Mouse (Mus musculus): ENCODE data around the gene Rnf103. TPM values are rescaled to one million over a fixed set of nuclear protein-coding genes. Genes with fewer than 3 reads are reported as not detected.

The Rnf103 gene
- polyA plus RNA-seq, 1 experiment from 2014 or later = 14.2 TPM

- Histone ChIP-seq H3K4me2 (replicated peaks) (no peak overlapping the region), H3K27ac (no peak overlapping the region), H3K36me3 (peaks cover 39% of the 10 kb centered on the region), H3K4me3 (no peak overlapping the region), H3K9ac (no peak overlapping the region), H3K27me3 (no peaks in the 10 kb centered on the region), H3K9me3 (no peaks in the 10 kb centered on the region), H3K4me1 (peaks cover 7% of the 10 kb centered on the region)
- WGBS = 88% methylated on average over 3 of the region's 3 CpGs
- no peak for ATAC-seq (ENCODE audit: low FRiP score, low read depth)
Measured at GRCm38 (mm10) chr6:71500575-71500974, 6.9 kb downstream of the Rnf103 start.

GRCm38 (mm10) chr6:71503001-71503400 is 9.3 kb downstream of the Rnf103 start:
- Histone ChIP-seq H3K27ac (no peak overlapping the region), H3K9me3 (no peaks in the 10 kb centered on the region), H3K36me3 (peaks cover 40% of the 10 kb centered on the region), H3K4me2 (replicated peaks) (no peak overlapping the region), H3K4me1 (no peaks in the 10 kb centered on the region), H3K9ac (no peak overlapping the region), H3K4me3 (no peak overlapping the region), H3K27me3 (no peaks in the 10 kb centered on the region)
- ATAC-seq (ENCODE audit: low FRiP score, low read depth) = no peak
- 58% methylated on average over 4 of the region's 4 CpGs for WGBS

- Histone ChIP-seq H3K27me3 (no peaks in the 10 kb centered on the region), H3K36me3 (peaks cover 39% of the 10 kb centered on the region), H3K9me3 (no peaks in the 10 kb centered on the region), H3K4me3 (no peak overlapping the region), H3K4me2 (replicated peaks) (no peak overlapping the region), H3K27ac (no peak overlapping the region), H3K9ac (no peak overlapping the region), H3K4me1 (no peaks in the 10 kb centered on the region)
- no peak for ATAC-seq (ENCODE audit: low FRiP score, low read depth)
Measured at GRCm38 (mm10) chr6:71503670-71504069, 10.0 kb downstream of the Rnf103 start.

- 89% methylated on average over 4 of the region's 4 CpGs for WGBS
- no peak for ATAC-seq (ENCODE audit: low FRiP score, low read depth)
- no peaks in the 10 kb centered on the region for H3K9me3 ChIP-seq
Measured at GRCm38 (mm10) chr6:71504091-71504490, 10.4 kb downstream of the Rnf103 start.

GRCm38 (mm10) chr6:71505671-71506070 is 12.0 kb downstream of the Rnf103 start:
- no peak for ATAC-seq (ENCODE audit: low FRiP score, low read depth)
- Histone ChIP-seq H3K27ac (no peak overlapping the region), H3K36me3 (peaks cover 46% of the 10 kb centered on the region), H3K9me3 (no peaks in the 10 kb centered on the region), H3K27me3 (no peaks in the 10 kb centered on the region), H3K4me1 (no peaks in the 10 kb centered on the region), H3K4me2 (replicated peaks) (no peak overlapping the region), H3K4me3 (no peak overlapping the region), H3K9ac (no peak overlapping the region)
- WGBS = 93% methylated on average over 2 of the region's 2 CpGs

More at GRCm38 (mm10) chr6:71504091-71504490, 10.4 kb downstream of the Rnf103 start:
- no peaks in the 10 kb centered on the region for H3K27me3 ChIP-seq
- H3K36me3 ChIP-seq = peaks cover 40% of the 10 kb centered on the region
- no peak overlapping the region for H3K27ac ChIP-seq
- H3K9ac ChIP-seq = no peak overlapping the region
- no peaks in the 10 kb centered on the region for H3K4me1 ChIP-seq
- H3K4me3 ChIP-seq = no peak overlapping the region
- H3K4me2 ChIP-seq (replicated peaks) = no peak overlapping the region

GRCm38 (mm10) chr6:71519476-71519875 is 25.8 kb downstream of the Rnf103 start:
- 84% methylated on average over 4 of the region's 4 CpGs for WGBS
- Histone ChIP-seq H3K4me2 (replicated peaks) (no peak overlapping the region), H3K27ac (no peak overlapping the region), H3K4me3 (no peak overlapping the region), H3K9ac (no peak overlapping the region), H3K36me3 (peaks cover 5% of the 10 kb centered on the region), H3K27me3 (no peaks in the 10 kb centered on the region), H3K9me3 (no peaks in the 10 kb centered on the region), H3K4me1 (no peaks in the 10 kb centered on the region)
- ATAC-seq (ENCODE audit: low FRiP score, low read depth) = no peak

GRCm38 (mm10) chr6:71525556-71525955 is 31.9 kb downstream of the Rnf103 start:
- Histone ChIP-seq H3K4me2 (replicated peaks) (no peak overlapping the region), H3K27ac (no peak overlapping the region), H3K27me3 (no peaks in the 10 kb centered on the region), H3K4me1 (no peaks in the 10 kb centered on the region), H3K4me3 (no peak overlapping the region), H3K9ac (no peak overlapping the region), H3K9me3 (no peaks in the 10 kb centered on the region), H3K36me3 (no peaks in the 10 kb centered on the region)
- 19% methylated on average over 3 of the region's 3 CpGs for WGBS
- no peak for ATAC-seq (ENCODE audit: low FRiP score, low read depth)

- H3K9me3 ChIP-seq = no peaks in the 10 kb centered on the region
- no peak overlapping the region for H3K27ac ChIP-seq
- no peak overlapping the region for H3K9ac ChIP-seq
- H3K27me3 ChIP-seq = no peaks in the 10 kb centered on the region
- no peak overlapping the region for H3K4me3 ChIP-seq
- WGBS = 91% methylated on average over 10 of the region's 10 CpGs
- H3K36me3 ChIP-seq = no peaks in the 10 kb centered on the region
- no peaks in the 10 kb centered on the region for H3K4me1 ChIP-seq
- no peak overlapping the region for H3K4me2 ChIP-seq (replicated peaks)
- ATAC-seq (ENCODE audit: low FRiP score, low read depth) = 0 out of 2 replicates have a peak, but pooled peaks have one; percentile 11
Measured at GRCm38 (mm10) chr6:71527056-71527455, 33.4 kb downstream of the Rnf103 start.

- ATAC-seq (ENCODE audit: low FRiP score, low read depth) = no peak
- Histone ChIP-seq H3K4me2 (replicated peaks) (no peak overlapping the region), H3K27me3 (no peaks in the 10 kb centered on the region), H3K9ac (no peak overlapping the region), H3K36me3 (no peaks in the 10 kb centered on the region), H3K4me3 (no peak overlapping the region), H3K4me1 (no peaks in the 10 kb centered on the region), H3K27ac (no peak overlapping the region), H3K9me3 (no peaks in the 10 kb centered on the region)
- WGBS = 84% methylated on average over 9 of the region's 9 CpGs
Measured at GRCm38 (mm10) chr6:71527826-71528225, 34.1 kb downstream of the Rnf103 start.

GRCm38 (mm10) chr6:71530176-71530575 is 36.5 kb downstream of the Rnf103 start:
- no peak overlapping the region for H3K4me3 ChIP-seq
- no peaks in the 10 kb centered on the region for H3K27me3 ChIP-seq
- H3K9ac ChIP-seq = no peak overlapping the region
- no peaks in the 10 kb centered on the region for H3K4me1 ChIP-seq
- no peaks in the 10 kb centered on the region for H3K36me3 ChIP-seq
- H3K9me3 ChIP-seq = 0 out of 2 replicates have a peak, but pooled peaks cover under 1% of the 10 kb centered on the region
- WGBS = 78% methylated on average over 8 of the region's 8 CpGs
- ATAC-seq (ENCODE audit: low FRiP score, low read depth) = no peak
- H3K27ac ChIP-seq = no peak overlapping the region
- no peak overlapping the region for H3K4me2 ChIP-seq (replicated peaks)

- Histone ChIP-seq H3K4me2 (replicated peaks) (no peak overlapping the region), H3K27ac (no peak overlapping the region), H3K4me1 (no peaks in the 10 kb centered on the region), H3K36me3 (no peaks in the 10 kb centered on the region), H3K9ac (no peak overlapping the region), H3K4me3 (no peak overlapping the region), H3K27me3 (no peaks in the 10 kb centered on the region), H3K9me3 (0 out of 2 replicates have a peak, but pooled peaks cover 2% of the 10 kb centered on the region)
- no peak for ATAC-seq (ENCODE audit: low FRiP score, low read depth)
Measured at GRCm38 (mm10) chr6:71537286-71537685, 43.6 kb downstream of the Rnf103 start.

- Histone ChIP-seq H3K4me2 (replicated peaks) (peak within 1 kb of the TSS; percentile 74), H3K27me3 (no peaks in the 10 kb centered on the region), H3K9ac (peak within 1 kb of the TSS; percentile 92), H3K27ac (peak within 1 kb of the TSS; percentile 98), H3K4me1 (peaks cover 4% of the 10 kb centered on the region; the same call in 1 of the 2 replicates), H3K9me3 (0 out of 2 replicates have a peak, but pooled peaks cover 3% of the 10 kb centered on the region), H3K4me3 (peak within 1 kb of the TSS; percentile 74), H3K36me3 (peaks cover 3% of the 10 kb centered on the region; the same call in 1 of the 2 replicates)
- under 1% methylated on average over 57 of the region's 59 CpGs for WGBS
- ATAC-seq (ENCODE audit: low FRiP score, low read depth) = peak; percentile 98
Measured at GRCm38 (mm10) chr6:71543686-71544499, 50.2 kb downstream of the Rnf103 start, which contains the start of gene Chmp3. Chmp3 (plus strand) TSS chr6:71543797.
